Mouse (Mus musculus): Measurements from ENCODE around the gene Tulp3. TPM values are rescaled to one million over a fixed set of nuclear protein-coding genes. Genes with fewer than 3 reads are reported as not detected.

Tulp3 gene
- polyA plus RNA-seq, 1 experiment from 2014 or later, result 23.1 TPM

- 24% methylated on average over 5 of the region's 5 CpGs for WGBS
- Histone ChIP-seq H3K27me3 (ENCODE audit: insufficient read depth, low read length) (no peaks in the 10 kb centered on the region), H3K4me3 (ENCODE audit: low read depth, low read length) (no peak overlapping the region), H3K9ac (no peak overlapping the region), H3K36me3 (ENCODE audit: insufficient read depth) (peaks cover 23% of the 10 kb centered on the region; the same call in 1 of the 2 replicates), H3K4me1 (ENCODE audit: insufficient read depth) (peaks cover 4% of the 10 kb centered on the region), H3K27ac (ENCODE audit: low read depth) (peak overlapping the region; percentile 30; the same call in 1 of the 2 replicates), H3K9me3 (ENCODE audit: low read depth, low read length) (no peaks in the 10 kb centered on the region), H3K4me2 (no peak overlapping the region)
- ATAC-seq (ENCODE audit: insufficient read depth) (peak; percentile 62), DNase-seq (peak; percentile 48)
- TF ChIP-seq CTCF (IDR thresholded peaks at IDR 0.05; ENCODE audit: low read depth), result no peak
Observed at GRCm38 (mm10) chr6:128338876-128339275, 16.8 kb downstream of the Tulp3 start.

- peaks cover 33% of the 10 kb centered on the region for H3K36me3 ChIP-seq (ENCODE audit: insufficient read depth)
- ATAC-seq (ENCODE audit: insufficient read depth) (no peak), DNase-seq (no peak)
- no peak overlapping the region for H3K4me2 ChIP-seq
- no peak overlapping the region for H3K4me3 ChIP-seq (ENCODE audit: low read depth, low read length)
- no peak for TF ChIP-seq CTCF (IDR thresholded peaks at IDR 0.05; ENCODE audit: low read depth)
- no peaks in the 10 kb centered on the region for H3K9me3 ChIP-seq (ENCODE audit: low read depth, low read length)
- 54% methylated on average over 7 of the region's 7 CpGs for WGBS
- no peak overlapping the region for H3K27ac ChIP-seq (ENCODE audit: low read depth)
- H3K4me1 ChIP-seq (ENCODE audit: insufficient read depth), result peaks cover 4% of the 10 kb centered on the region
- H3K9ac ChIP-seq, result no peak overlapping the region
- no peaks in the 10 kb centered on the region for H3K27me3 ChIP-seq (ENCODE audit: insufficient read depth, low read length)
Observed at GRCm38 (mm10) chr6:128337467-128337866, 18.2 kb downstream of the Tulp3 start.

- Histone ChIP-seq H3K36me3 (ENCODE audit: insufficient read depth) (peaks cover 49% of the 10 kb centered on the region), H3K4me2 (peak overlapping the region; percentile 35), H3K9me3 (ENCODE audit: low read depth, low read length) (peaks cover 3% of the 10 kb centered on the region; the same call in 1 of the 2 replicates), H3K9ac (no peak overlapping the region), H3K4me1 (ENCODE audit: insufficient read depth) (peaks cover 4% of the 10 kb centered on the region), H3K27me3 (ENCODE audit: insufficient read depth, low read length) (no peaks in the 10 kb centered on the region), H3K4me3 (ENCODE audit: low read depth, low read length) (no peak overlapping the region), H3K27ac (ENCODE audit: low read depth) (no peak overlapping the region)
- peak; percentile 79 for TF ChIP-seq CTCF (IDR thresholded peaks at IDR 0.05; ENCODE audit: low read depth)
- WGBS, result 8% methylated on average over 12 of the region's 12 CpGs
- DNase-seq (peak; percentile 95), ATAC-seq (ENCODE audit: insufficient read depth) (peak; percentile 78)
Observed at GRCm38 (mm10) chr6:128334397-128335124, 21.1 kb downstream of the Tulp3 start.

- Histone ChIP-seq H3K4me3 (ENCODE audit: low read depth, low read length) (no peak overlapping the region), H3K27ac (ENCODE audit: low read depth) (no peak overlapping the region), H3K4me1 (ENCODE audit: insufficient read depth) (no peaks in the 10 kb centered on the region), H3K27me3 (ENCODE audit: insufficient read depth, low read length) (no peaks in the 10 kb centered on the region), H3K36me3 (ENCODE audit: insufficient read depth) (peaks cover 21% of the 10 kb centered on the region), H3K9me3 (ENCODE audit: low read depth, low read length) (no peaks in the 10 kb centered on the region), H3K4me2 (no peak overlapping the region), H3K9ac (no peak overlapping the region)
- TF ChIP-seq CTCF (IDR thresholded peaks at IDR 0.05; ENCODE audit: low read depth), result peak; percentile 77
- WGBS, result 9% methylated on average over 4 of the region's 4 CpGs
- DNase-seq, result peak; percentile 90
- peak; percentile 58; the same call in 1 of the 2 replicates for ATAC-seq (ENCODE audit: insufficient read depth)
Observed at GRCm38 (mm10) chr6:128318317-128318716, 37.3 kb downstream of the Tulp3 start.

GRCm38 (mm10) chr6:128315597-128315996, 40.1 kb downstream of the Tulp3 start:
- WGBS, result 73% methylated on average over 8 of the region's 8 CpGs
- H3K27me3 ChIP-seq (ENCODE audit: insufficient read depth, low read length), result no peaks in the 10 kb centered on the region
- H3K4me2 ChIP-seq, result no peak overlapping the region
- no peaks in the 10 kb centered on the region for H3K36me3 ChIP-seq (ENCODE audit: insufficient read depth)
- H3K27ac ChIP-seq (ENCODE audit: low read depth), result no peak overlapping the region
- no peak overlapping the region for H3K4me3 ChIP-seq (ENCODE audit: low read depth, low read length)
- no peaks in the 10 kb centered on the region for H3K9me3 ChIP-seq (ENCODE audit: low read depth, low read length)
- no peak for DNase-seq
- no peaks in the 10 kb centered on the region for H3K4me1 ChIP-seq (ENCODE audit: insufficient read depth)
- no peak for TF ChIP-seq CTCF (IDR thresholded peaks at IDR 0.05; ENCODE audit: low read depth)
- no peak overlapping the region for H3K9ac ChIP-seq
- ATAC-seq (ENCODE audit: insufficient read depth), result no peak

GRCm38 (mm10) chr6:128314796-128315195, 40.9 kb downstream of the Tulp3 start:
- Histone ChIP-seq H3K4me3 (ENCODE audit: low read depth, low read length) (no peak overlapping the region), H3K27me3 (ENCODE audit: insufficient read depth, low read length) (no peaks in the 10 kb centered on the region), H3K9ac (no peak overlapping the region), H3K36me3 (ENCODE audit: insufficient read depth) (no peaks in the 10 kb centered on the region), H3K27ac (ENCODE audit: low read depth) (no peak overlapping the region), H3K4me1 (ENCODE audit: insufficient read depth) (no peaks in the 10 kb centered on the region), H3K4me2 (no peak overlapping the region), H3K9me3 (ENCODE audit: low read depth, low read length) (no peaks in the 10 kb centered on the region)
- DNase-seq, result no peak
- TF ChIP-seq CTCF (IDR thresholded peaks at IDR 0.05; ENCODE audit: low read depth), result no peak
- no peak for ATAC-seq (ENCODE audit: insufficient read depth)
- WGBS, result 89% methylated on average over 6 of the region's 6 CpGs

- H3K4me1 ChIP-seq (ENCODE audit: insufficient read depth), result no peaks in the 10 kb centered on the region
- H3K4me3 ChIP-seq (ENCODE audit: low read depth, low read length), result no peak overlapping the region
- no peaks in the 10 kb centered on the region for H3K36me3 ChIP-seq (ENCODE audit: insufficient read depth)
- H3K27me3 ChIP-seq (ENCODE audit: insufficient read depth, low read length), result no peaks in the 10 kb centered on the region
- H3K27ac ChIP-seq (ENCODE audit: low read depth), result no peak overlapping the region
- no peak overlapping the region for H3K9ac ChIP-seq
- 29% methylated on average over 4 of the region's 4 CpGs for WGBS
- TF ChIP-seq CTCF (IDR thresholded peaks at IDR 0.05; ENCODE audit: low read depth), result peak; percentile 93
- H3K4me2 ChIP-seq, result no peak overlapping the region
- DNase-seq (peak; percentile 94), ATAC-seq (ENCODE audit: insufficient read depth) (peak; percentile 81; the same call in 1 of the 2 replicates)
- no peaks in the 10 kb centered on the region for H3K9me3 ChIP-seq (ENCODE audit: low read depth, low read length)
Observed at GRCm38 (mm10) chr6:128308311-128308710, 47.3 kb downstream of the Tulp3 start.
